Mouse (Mus musculus): Measurements from ENCODE around the gene Nrap. TPM values are rescaled to one million over a fixed set of nuclear protein-coding genes. Genes with fewer than 3 reads are reported as not detected.

Nrap gene
- polyA plus RNA-seq, 1 experiment from 2014 or later = 0.20 TPM

- WGBS = 81% methylated on average over 12 of the region's 12 CpGs
- Histone ChIP-seq H3K4me3 (replicated peaks) (no peak overlapping the region), H3K36me3 (no peaks in the 10 kb centered on the region), H3K4me2 (replicated peaks) (no peak overlapping the region), H3K9me3 (no peaks in the 10 kb centered on the region), H3K27me3 (replicated peaks) (no peaks in the 10 kb centered on the region), H3K9ac (no peak overlapping the region), H3K4me1 (replicated peaks) (peaks cover 9% of the 10 kb centered on the region), H3K27ac (no peak overlapping the region)
- no peak for ATAC-seq
Observed at GRCm38 (mm10) chr19:56321303-56321920, 68.4 kb downstream of the Nrap start.

GRCm38 (mm10) chr19:56320186-56320860, 69.5 kb downstream of the Nrap start:
- ATAC-seq = no peak
- no peak overlapping the region for H3K9ac ChIP-seq
- no peaks in the 10 kb centered on the region for H3K9me3 ChIP-seq
- H3K4me1 ChIP-seq (replicated peaks) = peaks cover 6% of the 10 kb centered on the region; the same call in 1 of the 2 replicates
- H3K4me3 ChIP-seq (replicated peaks) = no peak overlapping the region
- no peaks in the 10 kb centered on the region for H3K36me3 ChIP-seq
- no peak overlapping the region for H3K27ac ChIP-seq
- H3K4me2 ChIP-seq (replicated peaks) = peak overlapping the region; percentile 43
- H3K27me3 ChIP-seq (replicated peaks) = no peaks in the 10 kb centered on the region
- 30% methylated on average over 26 of the region's 26 CpGs for WGBS

- Histone ChIP-seq H3K27ac (no peak overlapping the region), H3K36me3 (no peaks in the 10 kb centered on the region), H3K9ac (no peak overlapping the region), H3K4me3 (replicated peaks) (no peak overlapping the region), H3K9me3 (no peaks in the 10 kb centered on the region), H3K4me2 (replicated peaks) (no peak overlapping the region), H3K27me3 (replicated peaks) (no peaks in the 10 kb centered on the region), H3K4me1 (replicated peaks) (peaks cover 6% of the 10 kb centered on the region; the same call in 1 of the 2 replicates)
- 86% methylated on average over 6 of the region's 6 CpGs for WGBS
- ATAC-seq = no peak
Observed at GRCm38 (mm10) chr19:56319629-56320028, 70.2 kb downstream of the Nrap start.

- Histone ChIP-seq H3K9me3 (no peaks in the 10 kb centered on the region), H3K27me3 (replicated peaks) (no peaks in the 10 kb centered on the region), H3K27ac (no peak overlapping the region), H3K4me3 (replicated peaks) (no peak overlapping the region), H3K4me1 (replicated peaks) (peaks cover 6% of the 10 kb centered on the region; the same call in 1 of the 2 replicates), H3K9ac (no peak overlapping the region), H3K4me2 (replicated peaks) (no peak overlapping the region), H3K36me3 (no peaks in the 10 kb centered on the region)
- WGBS = 83% methylated on average over 7 of the region's 7 CpGs
- no peak for ATAC-seq
Observed at GRCm38 (mm10) chr19:56319219-56319618, 70.6 kb downstream of the Nrap start.

DNA sequence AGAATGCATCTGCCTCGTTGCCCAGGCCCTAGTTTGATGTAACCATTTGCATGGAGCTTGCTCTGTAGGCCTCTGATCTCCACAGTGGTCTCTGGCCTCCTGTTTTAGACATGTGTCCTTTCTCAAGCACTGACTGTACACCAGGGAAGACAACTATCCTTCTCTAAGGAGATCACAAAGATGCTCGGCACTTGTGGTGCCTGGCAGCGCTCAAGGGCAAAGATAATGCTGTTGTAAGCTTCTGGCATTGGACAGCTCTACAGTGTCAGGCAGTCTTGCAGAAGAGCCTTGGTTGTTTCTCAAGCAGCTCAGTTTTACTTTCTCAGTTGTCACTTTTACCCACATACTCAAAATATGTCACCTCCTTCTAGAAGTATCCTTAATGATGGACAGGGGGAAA, 73.3 kb downstream of the Nrap start:
- 78% methylated on average over 3 of the region's 3 CpGs for WGBS
- H3K27ac ChIP-seq = no peak overlapping the region

GRCm38 (mm10) chr19:56300835-56301234, 89.0 kb downstream of the Nrap start:
- Histone ChIP-seq H3K4me3 (replicated peaks) (no peak overlapping the region), H3K9me3 (no peaks in the 10 kb centered on the region), H3K27me3 (replicated peaks) (no peaks in the 10 kb centered on the region), H3K4me1 (replicated peaks) (0 out of 2 replicates have a peak, but pooled peaks cover 3% of the 10 kb centered on the region), H3K9ac (no peak overlapping the region), H3K27ac (no peak overlapping the region), H3K36me3 (no peaks in the 10 kb centered on the region), H3K4me2 (replicated peaks) (no peak overlapping the region)
- no peak for ATAC-seq
- 55% methylated on average over 11 of the region's 11 CpGs for WGBS

More for the DNA sequence above, 73.3 kb downstream of the Nrap start:
- no peak for ATAC-seq
- Histone ChIP-seq H3K4me3 (replicated peaks) (no peak overlapping the region), H3K27me3 (replicated peaks) (no peaks in the 10 kb centered on the region), H3K4me2 (replicated peaks) (no peak overlapping the region), H3K9ac (no peak overlapping the region), H3K36me3 (no peaks in the 10 kb centered on the region), H3K9me3 (no peaks in the 10 kb centered on the region), H3K4me1 (replicated peaks) (peaks cover 6% of the 10 kb centered on the region; the same call in 1 of the 2 replicates)

DNA sequence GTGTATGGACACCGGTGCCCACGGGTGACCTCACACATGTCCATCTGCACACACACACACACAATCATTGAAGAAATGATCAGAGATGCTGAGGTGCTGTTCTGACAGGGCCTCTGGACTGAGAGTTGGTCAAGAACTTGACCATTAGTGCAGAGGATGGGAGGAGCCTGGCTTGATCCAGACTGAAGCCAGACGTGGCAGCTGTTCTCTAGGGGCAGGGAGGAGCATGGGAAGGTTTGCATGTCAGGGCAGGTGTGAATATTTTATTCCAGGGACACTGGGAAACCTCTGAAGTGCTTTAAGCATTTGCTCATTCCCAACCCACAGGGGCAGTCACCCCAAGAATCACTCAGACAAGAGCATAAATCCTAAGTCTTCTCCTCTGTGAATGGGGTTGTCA, 92.6 kb downstream of the Nrap start:
- H3K27ac ChIP-seq = no peak overlapping the region
- H3K4me2 ChIP-seq (replicated peaks) = no peak overlapping the region
- H3K9ac ChIP-seq = no peak overlapping the region
- ATAC-seq = no peak
- no peaks in the 10 kb centered on the region for H3K36me3 ChIP-seq
- WGBS = 71% methylated on average over 3 of the region's 3 CpGs
- H3K4me1 ChIP-seq (replicated peaks) = peaks cover 13% of the 10 kb centered on the region; the same call in 1 of the 2 replicates
- no peaks in the 10 kb centered on the region for H3K27me3 ChIP-seq (replicated peaks)
- H3K9me3 ChIP-seq = no peaks in the 10 kb centered on the region
- no peak overlapping the region for H3K4me3 ChIP-seq (replicated peaks)

DNA sequence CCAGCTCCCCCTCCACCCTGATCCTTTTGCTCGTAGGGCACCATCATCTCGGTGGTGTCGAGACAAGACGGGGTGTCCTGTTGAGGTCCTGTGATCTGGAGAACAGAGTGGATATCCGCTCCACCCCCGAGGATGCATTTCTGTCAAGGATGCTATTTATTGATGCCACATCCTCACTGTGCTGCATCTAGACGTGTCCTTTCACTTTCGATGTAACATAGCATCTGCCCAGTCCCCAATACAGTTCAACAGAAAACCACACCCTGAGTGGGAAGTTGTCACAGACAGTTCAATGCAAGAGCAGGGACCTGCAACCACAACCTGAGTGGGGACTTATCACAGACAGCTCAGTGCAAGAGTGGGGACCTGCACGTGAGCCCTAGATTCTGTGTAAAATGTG, 93.2 kb downstream of the Nrap start:
- no peak overlapping the region for H3K4me3 ChIP-seq (replicated peaks)
- H3K4me1 ChIP-seq (replicated peaks) = peaks cover 13% of the 10 kb centered on the region; the same call in 1 of the 2 replicates
- H3K9me3 ChIP-seq = no peaks in the 10 kb centered on the region
- ATAC-seq = no peak
- WGBS = 79% methylated on average over 9 of the region's 9 CpGs
- H3K4me2 ChIP-seq (replicated peaks) = no peak overlapping the region
- H3K9ac ChIP-seq = no peak overlapping the region
- H3K27ac ChIP-seq = no peak overlapping the region
- H3K27me3 ChIP-seq (replicated peaks) = no peaks in the 10 kb centered on the region
- H3K36me3 ChIP-seq = no peaks in the 10 kb centered on the region

DNA sequence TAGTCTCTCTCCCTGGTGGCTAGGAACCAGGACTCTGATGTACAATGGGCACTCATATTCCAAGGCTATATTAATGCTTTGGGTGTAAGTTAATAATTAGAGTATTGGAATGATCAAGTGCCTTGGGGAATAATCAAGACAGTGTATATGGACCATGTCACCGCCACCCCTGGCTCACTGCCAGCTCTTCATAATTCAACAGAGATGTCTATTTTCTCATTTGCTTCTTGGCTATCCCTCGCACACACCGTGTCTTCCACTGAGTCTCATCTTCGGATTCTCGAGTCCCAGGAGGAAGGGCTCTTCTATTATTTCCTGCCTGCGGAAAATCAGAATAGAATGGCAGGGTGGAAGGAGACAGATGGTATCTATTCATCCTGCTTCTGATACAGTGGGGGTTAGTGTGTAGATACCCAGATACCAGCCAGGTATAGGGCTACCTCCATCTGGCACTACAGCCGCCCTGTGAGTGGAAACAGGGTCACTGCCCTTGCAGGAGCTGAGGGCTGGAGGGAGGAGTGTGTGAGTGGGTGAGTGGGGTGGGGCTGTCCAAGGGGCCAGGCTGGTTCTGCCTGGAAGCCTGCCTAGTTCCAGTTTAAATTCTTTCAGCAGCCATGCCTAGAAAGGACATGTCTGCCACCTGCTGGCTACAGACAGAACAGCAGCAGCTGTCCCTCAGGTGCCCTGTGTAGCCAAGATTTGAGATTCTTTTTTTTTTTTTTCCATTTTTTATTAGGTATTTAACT, 95.0 kb downstream of the Nrap start:
- Histone ChIP-seq H3K27ac (no peak overlapping the region), H3K9ac (no peak overlapping the region), H3K36me3 (no peaks in the 10 kb centered on the region), H3K4me1 (replicated peaks) (peaks cover 9% of the 10 kb centered on the region), H3K4me2 (replicated peaks) (peak overlapping the region; percentile 23; the same call in 1 of the 2 replicates), H3K9me3 (no peaks in the 10 kb centered on the region), H3K27me3 (replicated peaks) (no peaks in the 10 kb centered on the region), H3K4me3 (replicated peaks) (no peak overlapping the region)
- WGBS = 56% methylated on average over 7 of the region's 7 CpGs
- peak; percentile 85 for ATAC-seq

DNA sequence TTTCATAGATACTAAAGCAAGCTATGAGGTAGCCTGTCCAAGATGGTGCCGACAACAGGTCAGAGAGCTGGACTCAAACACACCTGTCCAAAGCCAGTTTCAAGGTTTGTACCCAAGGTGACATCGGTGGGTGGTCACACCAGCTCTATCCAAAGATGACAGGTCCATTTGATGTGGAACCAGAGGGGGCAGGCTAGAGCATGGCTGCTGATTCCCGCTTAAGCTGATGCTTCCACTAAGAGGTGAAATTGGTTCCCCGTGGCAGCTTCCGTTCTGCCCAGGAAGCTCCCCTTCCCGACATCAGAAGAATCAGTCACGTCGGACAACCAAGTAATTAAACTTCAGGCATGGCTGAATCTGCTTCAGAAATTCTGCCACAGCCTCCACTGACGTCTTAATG, 97.5 kb downstream of the Nrap start:
- peaks cover 9% of the 10 kb centered on the region for H3K4me1 ChIP-seq (replicated peaks)

GRCm38 (mm10) chr19:56291898-56292297, 97.9 kb downstream of the Nrap start:
- ATAC-seq = 0 out of 2 replicates have a peak, but pooled peaks have one; percentile 48
- Histone ChIP-seq H3K27me3 (replicated peaks) (no peaks in the 10 kb centered on the region), H3K9ac (no peak overlapping the region), H3K27ac (no peak overlapping the region), H3K36me3 (no peaks in the 10 kb centered on the region), H3K4me3 (replicated peaks) (no peak overlapping the region), H3K4me2 (replicated peaks) (no peak overlapping the region), H3K4me1 (replicated peaks) (peaks cover 9% of the 10 kb centered on the region), H3K9me3 (no peaks in the 10 kb centered on the region)
- 30% methylated on average over 6 of the region's 6 CpGs for WGBS

More for the DNA sequence above, 97.5 kb downstream of the Nrap start:
- H3K27ac ChIP-seq = no peak overlapping the region
- no peaks in the 10 kb centered on the region for H3K27me3 ChIP-seq (replicated peaks)
- H3K9ac ChIP-seq = no peak overlapping the region
- 67% methylated on average over 9 of the region's 9 CpGs for WGBS
- H3K36me3 ChIP-seq = no peaks in the 10 kb centered on the region
- H3K4me3 ChIP-seq (replicated peaks) = no peak overlapping the region
- H3K9me3 ChIP-seq = no peaks in the 10 kb centered on the region
- no peak for ATAC-seq
- H3K4me2 ChIP-seq (replicated peaks) = no peak overlapping the region

DNA sequence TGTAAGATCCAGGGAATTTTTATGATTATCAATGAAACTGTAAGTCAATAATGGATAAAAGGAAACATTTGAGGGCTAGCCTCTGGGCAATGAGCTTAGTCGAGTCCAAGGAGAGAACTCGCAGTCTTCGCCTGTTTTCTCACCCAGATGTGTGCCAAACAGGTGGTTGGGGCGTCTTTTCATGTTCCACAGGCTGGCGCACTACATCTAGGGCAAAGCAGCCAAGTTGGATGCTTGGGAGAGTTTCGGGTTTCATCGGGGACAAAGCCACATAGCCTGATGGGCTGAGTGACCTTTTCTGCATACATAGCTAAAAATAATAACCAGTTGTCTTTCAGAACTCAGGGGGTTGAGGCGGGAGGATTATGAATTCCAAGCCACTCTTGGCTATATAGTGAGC, 100.2 kb downstream of the Nrap start:
- no peak overlapping the region for H3K4me2 ChIP-seq (replicated peaks)
- no peak overlapping the region for H3K9ac ChIP-seq
- ATAC-seq = no peak
- H3K27me3 ChIP-seq (replicated peaks) = no peaks in the 10 kb centered on the region
- no peak overlapping the region for H3K27ac ChIP-seq
- H3K9me3 ChIP-seq = no peaks in the 10 kb centered on the region
- no peaks in the 10 kb centered on the region for H3K36me3 ChIP-seq
- no peak overlapping the region for H3K4me3 ChIP-seq (replicated peaks)
- peaks cover 5% of the 10 kb centered on the region for H3K4me1 ChIP-seq (replicated peaks)
- WGBS = 87% methylated on average over 8 of the region's 8 CpGs
